Mouse (Mus musculus) c-Kit-negative CD71-positive TER-119-positive erythroid progenitor cells, embryonic 14.5 days (primary cell): ENCODE measurements around the gene Drd5.
A peak's percentile ranks its signal among the peaks of the same experiment; 100 is the strongest.

Source experiments
- DNase-seq: peaks from one replicate; pipeline ENCODE4 v3.0.0-alpha.2; 2013; ENCODE audit warnings: low read depth, low spot score

The Drd5 gene

DNA sequence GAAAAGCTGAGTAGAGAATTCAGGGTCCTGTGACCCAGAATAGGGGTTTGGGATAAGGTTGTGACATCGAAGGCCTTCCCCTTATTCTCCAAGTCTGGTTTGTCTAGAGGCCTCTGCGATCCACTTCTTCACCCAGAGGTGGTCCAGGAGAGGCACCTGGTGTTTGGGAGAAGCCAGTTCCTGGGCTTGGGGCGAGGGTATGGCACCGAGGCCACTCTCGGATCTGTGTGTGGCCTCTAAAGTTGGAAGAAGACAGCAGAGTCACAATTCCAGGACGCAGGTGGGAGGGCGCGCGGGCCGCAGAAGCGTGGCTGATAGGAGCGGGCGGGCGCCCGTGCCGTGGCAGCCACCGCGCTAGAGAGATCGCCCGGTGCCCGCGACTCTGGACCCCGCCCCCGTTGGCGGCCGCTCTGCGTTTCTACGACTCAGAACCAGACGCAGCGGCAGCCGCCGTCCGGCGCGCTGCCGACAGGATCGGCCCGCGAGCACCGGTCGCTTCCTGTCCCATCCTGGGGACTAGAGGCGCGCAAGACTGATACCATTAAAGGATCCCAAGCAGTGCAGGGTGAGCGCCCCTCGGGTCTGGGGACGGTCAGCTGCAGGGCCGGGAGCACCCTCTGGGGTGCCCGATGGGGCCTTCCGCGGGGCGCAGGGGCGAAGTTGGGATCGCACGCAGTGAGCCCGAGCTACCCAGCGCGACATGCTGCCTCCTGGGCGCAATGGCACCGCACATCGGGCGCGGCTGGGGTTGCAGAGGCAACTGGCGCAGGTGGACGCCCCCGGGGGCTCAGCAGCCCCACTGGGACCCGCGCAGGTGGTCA lies at the start of gene Drd5:
Drd5 (plus strand) TSS at position 402 of the 821 bp plus-strand sequence.
- DNase-seq = no peak

DNA sequence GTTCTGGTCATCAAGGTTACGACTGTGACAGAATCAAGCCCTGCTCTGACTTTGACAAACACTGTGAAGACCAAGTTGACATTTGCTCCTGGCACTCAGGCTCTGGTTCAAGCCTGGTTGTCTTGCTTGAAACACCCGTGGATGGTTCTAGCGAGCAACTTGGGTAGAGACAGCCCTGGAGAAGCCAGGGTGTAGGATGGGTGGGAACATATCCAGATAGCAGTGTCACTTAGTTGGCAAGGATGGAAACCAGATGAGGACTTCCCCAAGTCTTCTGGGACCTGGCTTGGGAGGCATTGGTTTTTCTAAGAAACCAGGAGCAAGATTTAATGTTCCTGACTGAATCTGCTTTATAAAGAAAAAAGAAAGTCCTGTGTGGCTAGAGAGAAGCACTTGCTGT lies 48.2 kb upstream of the Drd5 start:
- no peak for DNase-seq

DNA sequence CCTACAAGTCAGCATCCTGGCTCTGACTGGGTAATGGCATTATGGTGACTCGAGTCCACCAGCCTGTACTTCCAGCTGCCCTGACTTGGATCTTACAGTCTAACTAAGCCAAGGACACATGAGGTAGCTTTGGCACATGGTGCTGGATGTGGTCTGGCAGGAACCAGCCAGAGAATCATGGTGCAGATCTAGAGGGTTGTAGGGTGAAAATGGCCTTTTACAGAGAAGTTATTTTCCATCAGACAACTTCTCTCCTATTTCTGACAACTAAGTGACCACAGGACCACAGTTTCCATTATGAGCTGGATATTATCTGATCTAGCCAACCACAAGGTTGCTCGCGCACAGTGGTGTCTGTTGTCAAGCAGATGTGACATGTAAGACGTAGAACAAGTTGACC lies 45.3 kb upstream of the Drd5 start:
- DNase-seq = no peak

DNA sequence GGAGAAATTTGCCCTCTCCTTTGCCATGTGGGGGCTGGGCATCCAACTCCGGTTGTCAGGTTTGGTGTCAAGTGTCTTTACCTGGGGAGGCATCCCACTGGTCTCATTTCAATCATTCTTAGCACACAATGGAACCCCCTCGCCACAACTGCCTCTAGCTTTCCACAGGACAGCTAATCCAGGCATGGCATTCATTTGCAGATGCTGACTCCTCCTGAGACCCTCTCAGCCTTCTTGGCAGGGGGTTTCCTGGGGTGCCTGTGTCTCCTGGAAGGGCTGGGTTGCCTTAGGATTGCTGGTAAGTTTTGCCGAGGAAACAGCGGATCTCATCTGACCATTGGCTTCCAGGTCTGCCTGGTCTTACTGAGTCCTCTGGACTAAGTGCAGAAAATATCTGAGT lies 43.4 kb upstream of the Drd5 start, which contains the start of gene Otop1:
Otop1 (plus strand) TSS at position 202 of the 400 bp plus-strand sequence.
- DNase-seq = no peak

DNA sequence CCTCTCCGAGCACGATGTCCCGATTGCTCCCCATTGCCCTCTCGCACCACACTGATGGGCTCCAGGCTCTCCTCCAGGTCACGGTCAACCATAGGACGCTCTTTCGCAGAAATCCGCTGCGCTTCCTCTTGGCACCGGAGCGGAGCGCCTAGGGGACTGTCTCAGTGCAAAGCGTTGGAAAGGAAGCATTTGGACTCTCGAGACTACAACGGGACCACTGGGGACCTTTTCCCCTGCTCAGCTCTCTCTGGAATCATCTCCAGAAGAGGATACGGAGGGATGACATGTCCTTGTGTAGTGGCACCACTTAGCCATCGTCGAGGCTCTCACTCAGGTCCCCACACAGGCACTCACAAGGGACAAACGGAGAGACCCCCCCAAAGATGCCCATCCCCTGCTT lies 42.7 kb upstream of the Drd5 start:
- DNase-seq = no peak

DNA sequence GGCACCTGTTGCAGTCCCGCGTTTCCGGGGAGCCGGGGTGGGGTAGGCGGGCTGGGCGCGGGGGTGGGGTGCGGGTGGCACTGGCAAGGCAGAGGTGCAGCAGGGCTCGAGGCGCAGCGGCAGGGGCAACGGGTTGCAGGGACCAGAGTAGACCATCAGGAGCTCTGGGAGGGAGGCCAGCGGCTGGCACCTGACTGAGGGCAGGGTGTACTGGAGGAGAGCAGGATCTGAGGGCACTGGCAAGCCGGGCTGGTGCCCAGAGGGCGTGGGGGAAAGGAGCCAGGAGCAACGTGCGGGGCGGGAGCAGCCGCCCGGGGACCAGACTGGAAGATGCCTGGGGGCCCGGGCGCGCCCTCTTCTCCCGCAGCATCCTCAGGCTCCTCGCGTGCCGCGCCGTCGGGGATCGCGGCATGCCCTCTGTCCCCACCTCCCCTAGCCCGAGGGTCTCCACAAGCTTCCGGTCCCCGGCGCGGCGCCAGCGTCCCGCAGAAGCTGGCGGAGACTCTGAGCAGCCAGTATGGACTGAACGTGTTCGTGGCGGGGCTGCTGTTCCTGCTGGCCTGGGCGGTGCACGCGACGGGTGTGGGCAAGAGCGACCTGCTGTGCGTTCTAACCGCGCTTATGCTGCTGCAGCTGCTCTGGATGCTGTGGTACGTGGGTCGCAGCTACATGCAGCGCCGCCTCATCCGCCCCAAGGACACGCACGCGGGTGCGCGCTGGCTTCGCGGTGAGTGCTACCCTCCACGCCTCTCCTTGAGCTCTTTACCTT lies 41.9 kb upstream of the Drd5 start:
- DNase-seq = no peak

- no peak for DNase-seq
Measured at GRCm38 (mm10) chr5:38277936-38278600, 41.1 kb upstream of the Drd5 start.

- no peak for DNase-seq
Measured at GRCm38 (mm10) chr5:38280075-38280474, 39.1 kb upstream of the Drd5 start.

DNA sequence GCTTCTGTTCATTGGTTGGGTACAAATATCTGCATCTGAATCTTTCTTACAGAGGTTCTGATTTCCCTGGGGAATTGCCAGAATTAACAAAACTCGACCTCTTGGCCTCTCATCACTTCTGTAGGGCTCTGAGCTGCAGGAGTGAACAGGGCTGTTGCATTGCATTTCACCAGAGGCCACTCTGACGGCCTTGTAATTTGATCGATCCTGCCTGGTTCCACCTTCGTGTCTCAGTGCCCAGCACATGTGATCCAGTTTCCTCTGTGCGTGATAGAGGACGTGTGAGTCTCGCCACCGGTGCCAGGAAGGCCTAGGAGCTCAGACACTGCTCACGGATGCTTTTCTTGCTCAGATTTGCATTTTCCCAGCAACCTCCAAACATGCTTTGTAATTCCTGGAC lies 33.4 kb upstream of the Drd5 start:
- DNase-seq = no peak

- DNase-seq = no peak
Measured at GRCm38 (mm10) chr5:38288476-38288875, 30.7 kb upstream of the Drd5 start.

- no peak for DNase-seq
Measured at GRCm38 (mm10) chr5:38301761-38302411, 17.3 kb upstream of the Drd5 start.

GRCm38 (mm10) chr5:38302651-38303050 lies 16.5 kb upstream of the Drd5 start:
- DNase-seq = no peak

GRCm38 (mm10) chr5:38305241-38305640 lies 13.9 kb upstream of the Drd5 start:
- DNase-seq = no peak

GRCm38 (mm10) chr5:38307255-38308101 lies 11.7 kb upstream of the Drd5 start:
- peak; percentile 57 for DNase-seq

DNA sequence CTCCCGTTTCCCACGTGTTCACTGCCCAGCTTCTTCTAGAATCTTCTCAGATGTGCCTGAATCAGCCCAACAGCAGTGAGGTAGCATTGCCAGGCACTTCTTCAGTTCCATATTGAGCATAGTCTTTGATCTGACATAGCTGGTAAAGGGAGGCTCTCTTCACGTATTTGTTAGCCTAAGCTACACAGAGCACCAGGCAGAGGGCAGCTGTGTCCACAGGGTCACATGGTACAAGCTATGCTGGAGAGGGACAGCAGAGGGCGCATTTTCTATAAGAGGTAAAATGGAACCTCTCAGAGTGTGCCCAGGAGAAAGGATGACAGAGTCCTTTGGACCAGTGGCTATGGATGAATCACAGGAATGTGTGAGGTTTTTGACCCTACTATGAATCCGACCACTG lies 10.3 kb upstream of the Drd5 start:
- DNase-seq = peak; percentile 17

DNA sequence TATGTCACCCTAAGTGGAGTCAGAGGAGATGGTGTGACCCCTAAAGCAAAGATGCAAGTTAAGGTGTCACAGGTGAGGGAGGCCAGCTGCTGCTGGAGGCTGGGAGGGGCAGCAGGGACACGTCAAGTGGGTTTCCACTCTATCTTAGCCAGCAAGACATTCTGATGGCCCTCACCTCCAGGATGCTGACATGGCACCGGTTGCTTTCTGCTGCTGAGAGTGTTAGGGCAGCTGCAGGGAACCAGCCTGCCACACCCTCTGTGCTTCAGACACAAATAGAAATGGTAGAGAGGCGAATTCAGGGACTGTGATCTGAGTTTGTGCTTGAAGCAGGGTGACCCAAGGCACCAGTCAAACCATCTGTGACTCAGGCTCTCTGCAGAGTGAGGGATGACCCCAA lies 9.4 kb upstream of the Drd5 start:
- DNase-seq = no peak

- no peak for DNase-seq
Measured at GRCm38 (mm10) chr5:38333381-38333780, 14.2 kb downstream of the Drd5 start.

GRCm38 (mm10) chr5:38334582-38334981 lies 15.4 kb downstream of the Drd5 start:
- DNase-seq = no peak

GRCm38 (mm10) chr5:38343101-38343500 lies 23.9 kb downstream of the Drd5 start:
- no peak for DNase-seq

GRCm38 (mm10) chr5:38346646-38347432 lies 27.7 kb downstream of the Drd5 start:
- DNase-seq = no peak
